Mouse (Mus musculus) intestine, postnatal 0 days (tissue): ENCODE measurements around the gene Pld1. TPM values are rescaled to one million over a fixed set of nuclear protein-coding genes. Genes with fewer than 3 reads are reported as not detected.

Source experiments
- ATAC-seq: fragments of 200-750 bp; cut with Nextera tagmentation; 2 replicates; pipeline ENCODE4 v1.8.0; 2017; ENCODE audit warnings: mild to moderate bottlenecking, moderate TSS enrichment, moderate library complexity
- H3K27ac ChIP-seq: fragments of 300-500 bp; sonication (generic); 2 replicates; pipeline ENCODE4 v1.5.1; 2014; ENCODE audit warnings: mild to moderate bottlenecking, low read depth, low read length, moderate library complexity
- H3K27me3 ChIP-seq: fragments of 300-500 bp; sonication (generic); replicated peaks from 2 replicates; pipeline ENCODE4 v1.6.1; 2014; ENCODE audit warnings: low read length, mixed read lengths; ENCODE audit not compliant: control insufficient read depth, insufficient read depth
- H3K36me3 ChIP-seq: fragments of 300-500 bp; sonication (generic); 2 replicates; pipeline ENCODE4 v1.6.1; 2014; ENCODE audit warnings: mild to moderate bottlenecking, moderate library complexity; ENCODE audit not compliant: control insufficient read depth, insufficient read depth
- H3K4me1 ChIP-seq: fragments of 300-500 bp; sonication (generic); replicated peaks from 2 replicates; pipeline ENCODE4 v1.6.1; 2014; ENCODE audit warnings: antibody characterized with exemption, low read length, mixed read lengths; ENCODE audit not compliant: control insufficient read depth, insufficient read depth
- H3K4me2 ChIP-seq: fragments of 300-500 bp; sonication (generic); replicated peaks from 2 replicates; pipeline ENCODE4 v1.6.1; 2014; ENCODE audit warnings: low read depth, mild to moderate bottlenecking, moderate library complexity
- H3K4me3 ChIP-seq: fragments of 300-500 bp; sonication (generic); 2 replicates; pipeline ENCODE4 v1.5.1; 2014; ENCODE audit warnings: low read depth, low read length
- H3K9ac ChIP-seq: fragments of 300-500 bp; sonication (generic); 2 replicates; pipeline ENCODE4 v1.6.1; 2014; ENCODE audit warnings: mild to moderate bottlenecking, low read depth, low read length
- H3K9me3 ChIP-seq: fragments of 300-500 bp; sonication (generic); 2 replicates; pipeline ENCODE4 v1.6.1; 2016; ENCODE audit warnings: mixed run types; ENCODE audit not compliant: control insufficient read depth
- CTCF ChIP-seq: sonication (generic); IDR thresholded peaks from 2 replicates; pipeline ENCODE4 v1.5.1; 2016; ENCODE audit warnings: low read depth, mild to moderate bottlenecking, control low read depth, antibody characterized with exemption, moderate library complexity
- WGBS: fragments of 180-500 bp; shearing (Covaris S2); extraction: QIAGEN DNeasy Blood & Tissue Kit; methylation state at CpG from one replicate; pipeline ENCODE4 v1.1.7; 2014; 5-methylcytosine and 5-hydroxymethylcytosine counted together
- polyA plus RNA-seq: library from polyadenylated mRNA; unstranded; fragments of >200 nt; fragmentation: Nextera tagmentation; extraction: Ambion mirVana; gene quantifications from 2 replicates; pipeline ENCODE4 v1.2.1, GENCODE M21; 2015

Pld1 gene
- polyA plus RNA-seq, 1 experiment from 2014 or later = 18.1 TPM

DNA sequence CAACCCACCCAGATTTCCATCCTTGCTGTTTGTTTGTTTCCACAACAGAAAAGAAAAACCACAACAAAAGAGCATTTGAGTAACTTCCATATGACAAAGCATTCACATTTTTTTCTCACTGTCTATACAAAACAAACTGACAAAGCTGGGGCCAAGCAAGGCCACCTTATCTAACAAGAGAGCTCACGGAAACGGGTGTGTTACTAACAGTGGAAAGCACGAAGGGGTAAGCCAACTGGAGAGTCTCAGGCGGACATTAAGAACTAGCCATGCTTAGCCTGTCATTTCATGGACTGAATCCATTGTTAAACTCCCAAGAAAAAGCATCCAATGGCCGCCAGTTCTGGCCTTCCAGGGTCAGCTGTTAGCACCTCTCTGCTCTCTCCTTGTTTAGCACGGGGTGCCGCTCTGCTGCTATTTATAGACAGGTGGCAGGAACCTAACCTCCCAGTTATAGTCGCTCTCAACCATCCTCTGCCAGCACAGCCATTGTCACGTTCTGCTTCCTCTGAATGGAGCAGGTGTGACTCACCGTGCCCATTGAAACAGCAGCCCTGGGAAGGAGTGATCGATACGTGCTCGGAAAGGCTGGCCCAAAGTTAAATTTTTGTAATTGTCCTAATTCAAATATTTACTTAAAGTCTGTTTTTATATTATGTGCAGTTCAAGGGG lies 33.7 kb upstream of the Pld1 start:
- H3K9ac ChIP-seq = no peak overlapping the region
- ATAC-seq = peak; percentile 46
- H3K4me2 ChIP-seq = no peak overlapping the region
- no peak for TF ChIP-seq CTCF
- WGBS = 23% methylated on average over 13 of the region's 13 CpGs
- no peaks in the 10 kb centered on the region for H3K36me3 ChIP-seq
- no peak overlapping the region for H3K4me3 ChIP-seq
- H3K27ac ChIP-seq = no peak overlapping the region
- H3K4me1 ChIP-seq = no peaks in the 10 kb centered on the region
- no peaks in the 10 kb centered on the region for H3K27me3 ChIP-seq
- no peaks in the 10 kb centered on the region for H3K9me3 ChIP-seq

DNA sequence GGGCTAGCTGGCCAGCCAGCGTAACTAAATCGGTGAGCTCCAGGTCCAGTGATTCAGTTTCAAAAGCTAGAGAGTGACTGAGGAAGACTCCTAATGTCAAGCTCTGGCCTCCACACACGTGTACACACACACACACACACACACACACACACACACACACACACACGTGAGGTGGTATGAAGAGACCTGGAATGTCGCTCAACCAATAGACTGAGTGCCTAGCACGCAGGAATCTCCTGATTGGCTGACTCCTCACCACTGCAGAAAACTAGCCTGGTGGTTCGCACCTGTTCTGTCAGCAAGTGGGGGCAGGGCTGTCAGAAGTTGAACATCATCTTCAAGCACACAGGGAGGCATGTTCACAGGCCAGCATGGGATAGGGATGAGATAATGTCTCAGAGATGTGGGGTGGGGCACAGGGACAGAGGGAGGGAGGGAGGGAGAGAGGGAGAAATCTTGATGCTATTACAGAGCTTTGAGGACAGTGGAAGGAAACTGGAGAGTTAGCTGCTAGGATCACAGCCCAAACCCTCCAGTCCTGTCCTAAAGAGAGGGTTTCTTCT lies 31.8 kb upstream of the Pld1 start:
- ATAC-seq = no peak
- WGBS = 90% methylated on average over 7 of the region's 7 CpGs
- H3K9ac ChIP-seq = no peak overlapping the region
- no peak for TF ChIP-seq CTCF
- H3K4me3 ChIP-seq = no peak overlapping the region
- no peaks in the 10 kb centered on the region for H3K27me3 ChIP-seq
- no peaks in the 10 kb centered on the region for H3K36me3 ChIP-seq
- no peak overlapping the region for H3K27ac ChIP-seq
- H3K4me1 ChIP-seq = no peaks in the 10 kb centered on the region
- H3K4me2 ChIP-seq = no peak overlapping the region
- H3K9me3 ChIP-seq = 0 out of 2 replicates have a peak, but pooled peaks cover 3% of the 10 kb centered on the region

DNA sequence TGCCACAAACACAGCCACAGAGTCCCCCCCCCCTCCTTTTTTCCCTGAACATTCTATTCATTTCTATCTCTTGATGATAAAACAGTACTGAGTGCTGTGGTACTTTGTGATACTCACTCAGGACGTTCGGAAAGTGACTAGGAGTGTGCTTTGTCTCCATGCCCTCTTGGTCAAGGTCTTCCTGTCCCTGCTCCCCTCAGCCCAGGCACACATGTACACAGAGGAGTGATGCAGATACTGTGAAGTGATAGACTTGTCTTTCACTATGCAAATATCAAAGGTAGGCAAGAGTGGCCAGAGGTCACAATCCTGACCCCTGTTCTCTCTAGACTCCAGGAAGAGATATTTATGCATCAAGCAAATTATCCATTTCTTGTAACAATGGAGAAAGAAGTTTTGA lies 31.2 kb upstream of the Pld1 start:
- ATAC-seq = no peak
- 66% methylated on average over 2 of the region's 2 CpGs for WGBS
- TF ChIP-seq CTCF = no peak

DNA sequence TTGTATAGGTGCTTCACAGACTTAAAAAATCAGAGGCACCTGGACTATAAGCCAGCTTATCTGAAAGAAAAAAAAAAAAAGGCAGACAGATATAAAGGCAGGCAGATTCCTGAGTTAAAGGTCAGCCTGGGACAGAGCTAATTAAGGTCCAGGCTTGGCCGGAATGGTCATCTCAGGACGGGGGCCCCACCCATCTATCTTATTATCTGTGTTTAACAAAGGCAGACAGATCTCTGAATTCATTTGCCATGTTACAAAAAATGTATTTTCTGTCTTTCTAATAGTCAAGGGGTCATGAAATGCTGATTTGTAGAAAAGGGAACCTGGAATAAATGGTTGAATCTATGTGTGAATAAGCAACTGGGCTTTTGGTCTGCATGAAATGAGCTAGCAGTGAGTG lies 30.2 kb upstream of the Pld1 start:
- 65% methylated on average over 2 of the region's 2 CpGs for WGBS
- Histone ChIP-seq H3K4me2 (no peak overlapping the region), H3K36me3 (no peaks in the 10 kb centered on the region), H3K27me3 (no peaks in the 10 kb centered on the region), H3K9ac (no peak overlapping the region), H3K4me3 (no peak overlapping the region), H3K4me1 (no peaks in the 10 kb centered on the region), H3K9me3 (0 out of 2 replicates have a peak, but pooled peaks cover 3% of the 10 kb centered on the region), H3K27ac (no peak overlapping the region)
- no peak for ATAC-seq
- no peak for TF ChIP-seq CTCF

More for the DNA sequence above, 31.2 kb upstream of the Pld1 start:
- Histone ChIP-seq H3K9ac (no peak overlapping the region), H3K27me3 (no peaks in the 10 kb centered on the region), H3K27ac (no peak overlapping the region), H3K4me2 (no peak overlapping the region), H3K4me3 (no peak overlapping the region), H3K4me1 (no peaks in the 10 kb centered on the region), H3K36me3 (no peaks in the 10 kb centered on the region), H3K9me3 (0 out of 2 replicates have a peak, but pooled peaks cover 3% of the 10 kb centered on the region)

DNA sequence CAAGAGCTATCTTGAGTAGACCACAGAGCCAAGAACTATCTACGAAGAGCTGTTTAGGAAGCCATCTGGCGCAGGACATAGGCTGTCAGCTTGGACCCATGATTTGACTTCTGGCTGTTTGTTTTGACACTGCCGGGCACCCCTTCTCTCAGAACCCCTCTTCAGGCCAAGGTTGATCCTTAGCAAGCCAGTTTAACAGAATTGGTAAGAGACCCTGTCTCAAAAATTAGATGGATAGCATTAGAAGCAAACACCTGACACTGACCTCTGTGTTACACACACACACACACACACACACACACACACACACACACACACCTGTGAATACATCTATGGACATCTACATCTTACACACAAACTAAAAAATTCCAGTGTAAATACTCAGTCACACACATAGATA lies 29.5 kb upstream of the Pld1 start:
- Histone ChIP-seq H3K9me3 (0 out of 2 replicates have a peak, but pooled peaks cover 3% of the 10 kb centered on the region), H3K36me3 (no peaks in the 10 kb centered on the region), H3K4me3 (no peak overlapping the region), H3K9ac (no peak overlapping the region), H3K4me1 (no peaks in the 10 kb centered on the region), H3K4me2 (no peak overlapping the region), H3K27ac (no peak overlapping the region), H3K27me3 (no peaks in the 10 kb centered on the region)
- TF ChIP-seq CTCF = no peak
- ATAC-seq = no peak
- WGBS = 85% methylated on average over 3 of the region's 3 CpGs

DNA sequence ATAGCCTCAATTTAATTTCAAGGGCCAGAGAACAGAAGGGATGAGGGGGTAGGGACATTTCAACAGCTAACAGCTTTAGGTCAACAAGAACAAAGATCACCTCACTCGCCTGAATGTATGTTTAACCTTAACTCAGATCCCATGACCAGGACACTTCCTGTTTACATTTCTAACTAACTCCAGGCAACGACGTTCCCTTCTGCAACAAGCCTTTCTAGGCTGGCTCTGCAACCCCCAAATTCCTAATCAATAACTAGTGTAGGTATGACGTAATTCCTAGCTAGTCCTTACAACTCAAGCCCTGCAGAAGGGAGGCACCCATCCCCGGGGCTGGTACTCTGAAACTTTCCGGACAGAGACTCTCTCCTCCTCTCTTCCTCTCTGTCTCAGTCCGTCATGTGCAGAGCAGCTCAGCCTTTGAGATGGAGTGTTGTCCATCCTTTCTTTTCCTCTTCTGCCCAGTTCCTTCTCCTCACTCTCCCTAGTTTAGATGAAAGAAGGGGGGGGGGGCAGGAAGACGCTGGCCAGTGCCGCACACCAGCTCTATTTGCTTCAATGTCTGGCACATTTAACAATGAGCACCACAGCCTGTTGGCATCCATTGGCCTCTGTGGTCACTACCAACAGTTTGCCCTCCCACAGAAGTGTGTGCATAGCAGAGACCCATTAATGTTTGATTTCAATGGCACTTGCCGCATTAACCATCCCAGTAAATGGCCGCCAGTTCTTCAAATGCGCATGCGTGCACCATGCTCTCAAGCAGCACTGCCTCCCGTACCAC lies 19.6 kb upstream of the Pld1 start:
- no peak overlapping the region for H3K27ac ChIP-seq
- no peak for ATAC-seq
- H3K9ac ChIP-seq = no peak overlapping the region
- 0 out of 2 replicates have a peak, but pooled peaks cover 3% of the 10 kb centered on the region for H3K9me3 ChIP-seq
- H3K4me2 ChIP-seq = no peak overlapping the region
- no peaks in the 10 kb centered on the region for H3K27me3 ChIP-seq
- no peaks in the 10 kb centered on the region for H3K4me1 ChIP-seq
- 75% methylated on average over 14 of the region's 14 CpGs for WGBS
- no peaks in the 10 kb centered on the region for H3K36me3 ChIP-seq
- no peak for TF ChIP-seq CTCF
- H3K4me3 ChIP-seq = no peak overlapping the region
